Mouse (Mus musculus) granulocyte monocyte progenitor cell, adult 5-6 weeks (primary cell): ENCODE results near the gene Ltbp4. TPM values are rescaled to one million over a fixed set of nuclear protein-coding genes. Genes with fewer than 3 reads are reported as not detected.

Experiments
- ATAC-seq: replicated peaks from 2 replicates; pipeline ENCODE4 v1.8.0; 2016; ENCODE audit warnings: mild to moderate bottlenecking, moderate TSS enrichment, inconsistent platforms; ENCODE audit not compliant: poor library complexity, severe bottlenecking
- total RNA-seq, 2 experiments: library from RNA; stranded (forward) in 1 of 2; stranded (reverse) in 1 of 2; fragments of 200-712, 200-1000 nt in 1 of 2; fragments of >200 nt in 1 of 2; fragmentation: Nextera tagmentation in 1 of 2; gene quantifications; 2 replicates each; pipeline ENCODE4 v1.2.3; 2014 to 2017

Gene Ltbp4
- total RNA-seq, 2 experiments from 2014 or later = not detected

GRCm38 (mm10) chr7:27329981-27330380 is 7.5 kb downstream of the Ltbp4 start:
- no peak for ATAC-seq

DNA sequence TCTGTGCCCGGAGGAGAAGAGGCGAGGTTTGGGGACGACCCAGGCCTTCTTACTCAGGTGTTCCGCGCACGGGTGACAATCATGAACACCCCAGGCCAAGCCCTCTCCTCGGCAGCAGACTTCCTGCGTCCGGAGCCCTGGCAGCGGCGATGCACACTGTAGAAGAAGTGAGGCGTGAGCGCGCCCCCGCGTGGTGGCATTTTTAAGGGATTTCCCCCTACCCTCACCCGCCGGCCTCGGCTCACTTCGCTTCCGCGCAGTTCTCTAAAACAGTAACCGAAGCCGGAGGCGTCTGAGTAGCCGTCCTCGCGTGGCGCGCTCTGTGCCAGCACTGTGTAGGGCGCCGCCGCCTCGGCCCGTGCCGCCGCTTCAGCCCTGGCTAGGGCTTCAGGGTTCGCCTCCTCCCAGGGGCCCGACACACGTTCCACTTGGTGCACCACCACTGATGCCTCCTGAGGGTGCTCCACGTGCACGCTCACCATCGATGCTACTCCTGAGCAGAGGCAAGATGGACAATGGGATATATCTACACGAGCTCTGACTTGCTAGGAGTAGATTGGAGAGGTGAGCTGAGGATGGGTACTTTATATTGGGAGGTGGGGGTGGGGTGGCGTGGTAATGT is 8.1 kb downstream of the Ltbp4 start:
- peak; percentile 41 for ATAC-seq

DNA sequence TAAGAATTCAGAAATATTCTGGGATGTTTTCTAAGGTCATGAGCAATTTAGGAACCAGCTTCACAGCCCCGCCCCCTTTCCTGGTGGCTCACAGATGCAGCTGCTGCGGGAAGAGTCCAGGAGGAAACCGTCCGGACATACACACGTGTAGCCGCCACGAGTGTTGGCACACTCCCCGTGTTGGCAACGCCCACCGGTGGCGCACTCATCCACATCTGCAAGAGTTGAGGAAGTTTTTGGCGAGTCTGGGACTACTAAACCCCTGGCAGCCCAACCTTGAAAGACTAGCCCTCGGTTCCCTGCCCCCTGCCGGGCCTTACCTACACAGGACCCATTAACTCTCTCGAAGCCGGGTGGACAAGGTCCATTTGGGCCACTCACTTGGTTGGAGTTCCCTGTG is 8.8 kb downstream of the Ltbp4 start:
- peak; percentile 16; the same call in 1 of the 2 replicates for ATAC-seq

DNA sequence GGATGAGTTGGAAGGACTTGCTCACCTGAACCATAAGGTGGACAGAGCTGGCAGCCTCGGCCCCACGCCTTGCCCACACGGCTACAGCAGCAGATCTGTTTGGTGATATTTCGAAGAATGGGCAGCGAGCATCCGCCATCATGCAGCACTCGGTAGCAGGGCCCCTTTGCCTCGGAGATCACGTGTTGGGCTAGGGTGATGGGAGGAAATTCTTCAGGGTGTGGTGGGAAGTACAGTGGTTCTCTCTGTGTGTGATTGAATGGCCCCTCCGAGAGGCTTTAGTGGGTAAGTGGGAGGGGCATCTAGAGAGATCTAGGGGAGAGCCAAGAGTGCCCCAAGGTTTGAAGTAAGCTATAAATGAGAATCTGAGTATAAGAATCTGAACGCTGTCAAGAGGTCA is 9.3 kb downstream of the Ltbp4 start:
- ATAC-seq = no peak

DNA sequence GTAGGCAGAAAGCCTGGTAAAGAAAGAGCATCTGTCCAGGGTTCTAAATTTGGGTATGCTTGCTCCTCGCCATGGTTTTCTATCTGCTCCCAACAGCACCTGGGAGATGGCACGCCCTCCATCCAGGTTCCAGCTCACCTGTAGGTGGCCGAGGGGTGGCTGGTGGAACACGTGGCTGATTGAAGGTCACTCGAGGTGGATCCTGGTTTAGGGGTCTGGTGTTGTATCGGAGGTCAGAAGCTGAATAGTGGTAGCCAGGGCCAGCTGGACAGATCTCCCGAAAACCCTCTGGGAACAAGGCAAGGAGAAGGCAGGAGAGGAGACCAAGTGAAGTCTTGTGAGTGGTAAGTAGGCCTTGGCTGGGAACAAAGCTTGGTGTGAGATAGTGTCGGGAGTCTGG is 10.0 kb downstream of the Ltbp4 start:
- no peak for ATAC-seq

GRCm38 (mm10) chr7:27326101-27326880 is 11.2 kb downstream of the Ltbp4 start:
- no peak for ATAC-seq

DNA sequence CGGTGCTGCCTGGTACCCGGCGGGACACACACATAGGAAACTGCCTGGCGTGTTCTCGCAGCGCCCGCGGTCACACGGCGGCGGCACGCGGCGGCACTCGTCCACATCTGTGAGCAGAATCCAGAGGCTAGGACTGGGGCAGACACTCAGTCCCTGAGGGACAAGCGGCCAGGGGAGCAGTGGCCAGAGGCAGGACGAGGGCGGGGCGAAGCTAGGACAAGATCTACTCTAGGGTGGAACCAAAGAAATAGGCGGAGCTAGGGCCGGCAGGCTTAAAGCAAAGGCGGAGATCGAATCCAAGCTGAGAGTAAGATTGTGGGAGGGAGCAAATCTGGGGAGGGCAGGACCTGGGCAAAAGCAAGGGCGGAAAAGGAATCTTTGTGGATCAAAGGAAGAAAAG is 11.8 kb downstream of the Ltbp4 start:
- ATAC-seq = peak; percentile 23

- no peak for ATAC-seq
Measured at GRCm38 (mm10) chr7:27324928-27325327, 12.6 kb downstream of the Ltbp4 start.

DNA sequence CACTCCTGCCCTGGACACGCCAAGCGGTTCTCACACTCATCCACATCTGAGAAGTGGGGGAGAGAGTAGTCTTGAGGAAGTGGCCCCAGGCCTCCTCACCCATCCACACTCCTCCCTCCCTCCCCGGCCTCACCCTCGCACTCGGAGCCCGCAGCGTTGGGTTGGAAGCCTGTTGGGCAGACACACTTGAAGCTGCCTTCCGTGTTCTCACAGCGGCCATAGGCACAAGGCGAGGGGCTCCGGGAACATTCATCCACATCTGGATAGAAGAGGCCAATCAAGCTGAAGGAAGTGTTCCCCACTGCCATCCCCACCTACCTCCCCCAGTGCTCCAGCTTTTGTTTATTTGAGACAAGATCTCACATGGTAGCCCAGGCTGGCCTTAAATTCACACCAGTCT is 13.3 kb downstream of the Ltbp4 start:
- no peak for ATAC-seq

DNA sequence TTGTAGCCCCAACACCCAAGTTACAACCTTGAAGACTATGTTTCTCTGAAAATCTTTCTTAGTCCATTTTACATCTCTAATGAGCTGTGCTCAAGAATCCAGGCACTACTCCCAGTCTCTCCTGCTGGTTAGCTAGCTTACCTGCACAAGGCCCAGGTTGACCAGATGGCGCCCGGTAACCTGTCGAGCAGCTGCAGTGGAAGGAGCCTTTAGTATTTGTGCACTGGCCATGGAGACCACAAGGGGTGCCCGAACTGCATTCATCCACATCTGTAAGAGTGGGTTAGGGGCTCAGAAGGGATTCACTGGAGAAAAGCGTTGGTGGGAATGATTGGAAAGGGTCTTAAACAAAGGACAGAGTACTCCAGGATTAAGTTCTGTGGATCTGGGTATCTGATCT is 14.5 kb downstream of the Ltbp4 start:
- ATAC-seq = no peak

DNA sequence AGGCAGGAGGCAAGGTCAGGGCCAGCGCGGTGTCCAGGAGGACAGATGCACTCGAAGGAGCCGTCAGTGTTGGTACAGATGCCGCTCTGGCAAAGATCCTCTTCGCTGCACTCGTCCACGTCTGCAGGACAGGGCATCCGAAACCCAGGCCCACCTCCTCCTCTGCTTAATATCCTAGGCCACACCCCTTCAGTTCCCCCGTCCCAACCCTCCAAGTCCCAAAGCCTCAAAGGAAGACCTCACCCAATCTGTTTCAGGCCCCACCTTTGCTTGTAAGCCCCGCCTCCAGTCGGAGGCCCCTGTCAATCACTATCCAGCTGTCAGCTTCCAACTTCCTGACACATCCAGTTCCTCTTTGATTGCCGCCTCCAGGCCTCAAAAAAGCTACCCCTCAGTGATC is 15.2 kb downstream of the Ltbp4 start:
- peak; percentile 16; the same call in 1 of the 2 replicates for ATAC-seq

- no peak for ATAC-seq
Measured at GRCm38 (mm10) chr7:27319411-27319810, 18.1 kb downstream of the Ltbp4 start.

GRCm38 (mm10) chr7:27315958-27316357 is 21.5 kb downstream of the Ltbp4 start:
- ATAC-seq = no peak

DNA sequence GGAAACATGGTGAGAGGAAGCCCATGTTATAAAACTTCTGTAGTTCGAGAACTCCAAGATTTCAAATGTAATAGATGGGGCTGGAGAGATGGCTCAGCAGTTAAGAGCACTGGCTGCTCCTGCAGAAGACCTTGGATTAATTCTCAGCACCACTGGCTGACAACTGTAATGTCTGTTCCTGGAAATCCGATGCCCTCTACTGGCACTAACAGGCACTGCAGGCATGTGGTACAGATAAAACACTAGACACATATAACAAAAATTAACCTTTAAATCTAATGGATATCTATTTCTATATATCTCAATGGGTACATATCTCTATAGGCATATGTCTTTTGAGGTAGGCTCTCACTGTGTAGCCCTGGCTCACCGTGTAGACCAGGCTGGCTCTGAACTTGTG is 23.1 kb downstream of the Ltbp4 start:
- no peak for ATAC-seq

GRCm38 (mm10) chr7:27311651-27312284 is 25.7 kb downstream of the Ltbp4 start:
- ATAC-seq = no peak

GRCm38 (mm10) chr7:27310996-27311535 is 26.4 kb downstream of the Ltbp4 start:
- no peak for ATAC-seq

GRCm38 (mm10) chr7:27310306-27310705 is 27.2 kb downstream of the Ltbp4 start:
- ATAC-seq = peak; percentile 46

DNA sequence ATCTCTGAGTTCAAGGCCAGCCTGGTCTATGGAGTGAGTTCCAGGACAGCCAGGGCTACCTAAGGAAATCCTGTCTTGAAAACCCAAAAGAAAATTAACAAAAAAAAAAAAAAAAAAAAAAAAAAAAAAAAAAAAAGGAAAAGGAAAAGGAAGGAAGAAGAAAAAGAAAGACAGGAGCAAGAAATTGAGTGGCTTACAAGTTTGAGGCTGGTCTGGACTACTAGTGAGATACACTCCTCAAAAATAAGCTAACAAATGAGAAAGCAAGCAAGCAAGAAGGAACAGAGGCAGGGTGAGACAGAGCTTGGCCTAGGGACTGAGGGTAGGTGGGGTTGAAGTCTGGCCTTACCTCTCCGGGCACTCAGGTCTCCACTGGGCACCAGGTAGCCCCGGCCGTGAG is 27.7 kb downstream of the Ltbp4 start:
- ATAC-seq = no peak

GRCm38 (mm10) chr7:27308821-27309549 is 28.5 kb downstream of the Ltbp4 start:
- no peak for ATAC-seq

- no peak for ATAC-seq
Measured at GRCm38 (mm10) chr7:27307551-27307950, 29.9 kb downstream of the Ltbp4 start.
